Mouse (Mus musculus) thymus, postnatal 4 days (tissue): Measurements from ENCODE around the gene Wbp2nl.
"Not testable (repeated sequence)": the region's sequence is repeated elsewhere in the genome, so short reads cannot be mapped to it uniquely, and the experiment has no call there.

Experiments
- DNase-seq: peaks from one replicate; pipeline ENCODE4 v3.0.0; 2021

The Wbp2nl gene

GRCm38 (mm10) chr15:82350349-82350748, 51.6 kb downstream of the Wbp2nl start:
- DNase-seq, result no peak

DNA sequence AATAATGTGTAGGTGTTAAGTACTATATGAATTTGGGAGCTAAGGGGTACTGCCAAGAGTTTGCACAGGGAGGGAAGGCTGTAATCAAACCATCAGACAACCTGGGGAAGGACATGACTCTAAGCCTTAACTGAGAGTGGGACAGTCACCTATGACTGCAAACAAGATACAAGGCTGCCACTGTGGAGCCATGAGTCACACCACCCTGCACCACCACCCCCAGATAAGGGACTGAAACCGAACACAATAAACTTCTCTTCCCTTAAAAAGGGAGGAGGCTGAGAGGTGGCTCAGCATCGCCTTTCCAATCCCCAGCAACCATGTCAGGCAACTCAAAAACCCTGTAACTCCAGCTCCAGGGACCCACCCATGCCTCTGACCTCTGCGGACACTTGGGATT, 52.7 kb downstream of the Wbp2nl start:
- no peak for DNase-seq

DNA sequence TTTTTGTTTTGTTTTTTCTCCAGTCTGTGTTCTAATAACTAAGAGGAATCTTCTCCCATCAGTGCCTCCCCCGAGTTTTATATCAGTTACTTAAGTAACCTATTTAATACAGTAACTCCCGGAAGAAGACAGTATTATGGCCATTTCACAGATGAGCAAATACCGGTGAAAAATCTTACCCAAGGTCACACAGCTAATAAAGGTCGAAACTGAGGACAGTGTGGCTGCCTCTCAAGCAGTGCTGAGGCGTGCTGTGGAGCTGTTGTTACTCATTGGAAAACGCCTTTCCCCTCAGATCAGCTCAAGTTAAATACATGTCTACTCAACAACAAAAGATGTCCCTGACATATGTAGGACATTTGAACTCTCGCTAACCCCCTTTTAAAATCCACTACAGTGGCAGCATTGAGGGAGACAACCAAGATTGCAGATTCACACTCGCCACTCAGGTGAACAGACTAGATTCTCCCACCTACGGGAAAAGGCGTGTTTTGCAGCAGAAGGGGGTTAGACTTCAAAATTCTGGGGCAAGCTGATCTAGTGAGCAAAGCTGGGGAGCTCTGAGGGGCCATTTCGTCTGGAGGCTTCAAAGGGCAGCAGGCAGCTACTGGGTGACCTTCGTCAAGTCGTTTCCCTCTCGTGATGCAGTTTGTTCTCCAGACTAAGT, 54.5 kb downstream of the Wbp2nl start:
- DNase-seq, result peak; percentile 36

- DNase-seq, result no peak
Measured at GRCm38 (mm10) chr15:82353745-82354113, 55.0 kb downstream of the Wbp2nl start.

- peak; percentile 99 for DNase-seq
Measured at GRCm38 (mm10) chr15:82354126-82354945, 55.6 kb downstream of the Wbp2nl start, which contains the start of gene Ndufa6. TSS of gene Ndufa6 (minus strand) at chr15:82354322.

- DNase-seq, result no peak
Measured at GRCm38 (mm10) chr15:82358431-82359260, 59.9 kb downstream of the Wbp2nl start.

DNA sequence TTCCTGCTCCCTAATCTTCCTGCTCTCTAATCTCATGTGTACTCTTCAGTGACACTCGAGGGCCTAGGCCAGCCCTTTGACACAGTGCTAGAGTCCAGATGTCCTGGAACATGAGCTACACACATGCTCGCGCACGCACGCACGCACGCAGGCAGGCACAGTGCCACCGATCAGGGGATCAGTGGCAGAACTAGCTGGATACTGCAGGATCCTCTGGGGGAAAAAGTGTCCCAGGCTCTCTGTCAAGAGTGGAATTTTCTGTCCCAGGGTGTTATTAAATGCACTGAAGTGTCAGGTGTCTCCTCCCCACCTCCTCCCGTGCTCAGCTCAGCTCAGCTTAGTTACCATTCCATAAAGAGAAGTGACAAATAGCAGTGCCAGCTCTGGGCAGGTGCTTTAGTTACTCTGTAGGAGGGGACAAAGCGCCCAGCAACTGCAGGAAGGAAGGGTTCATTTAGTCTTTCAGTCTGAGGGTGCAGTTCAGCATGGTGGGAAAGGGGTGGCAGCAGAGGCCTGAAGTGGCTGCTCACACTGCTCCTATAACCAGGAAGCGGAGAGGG, 62.8 kb downstream of the Wbp2nl start:
- DNase-seq, result peak; percentile 50

DNA sequence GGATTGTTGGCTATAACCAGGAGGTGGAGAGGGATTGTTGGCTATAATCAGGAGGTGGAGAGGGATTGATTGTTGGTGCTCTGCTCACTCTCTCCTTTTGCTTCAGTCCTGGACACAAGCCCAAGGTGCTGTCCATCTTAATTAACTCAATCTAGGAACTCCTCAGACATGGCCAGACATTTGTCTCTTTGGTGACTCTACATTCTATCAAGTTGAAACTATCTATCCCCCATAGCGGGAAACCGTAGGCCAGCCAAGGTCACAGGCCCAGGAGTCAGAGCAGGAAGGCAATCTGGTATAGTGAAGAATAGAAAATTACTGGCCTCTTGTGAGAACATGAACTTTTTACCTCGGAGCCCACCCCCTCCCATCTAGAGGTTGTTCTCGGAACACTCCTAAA, 63.5 kb downstream of the Wbp2nl start:
- DNase-seq, result no peak

DNA sequence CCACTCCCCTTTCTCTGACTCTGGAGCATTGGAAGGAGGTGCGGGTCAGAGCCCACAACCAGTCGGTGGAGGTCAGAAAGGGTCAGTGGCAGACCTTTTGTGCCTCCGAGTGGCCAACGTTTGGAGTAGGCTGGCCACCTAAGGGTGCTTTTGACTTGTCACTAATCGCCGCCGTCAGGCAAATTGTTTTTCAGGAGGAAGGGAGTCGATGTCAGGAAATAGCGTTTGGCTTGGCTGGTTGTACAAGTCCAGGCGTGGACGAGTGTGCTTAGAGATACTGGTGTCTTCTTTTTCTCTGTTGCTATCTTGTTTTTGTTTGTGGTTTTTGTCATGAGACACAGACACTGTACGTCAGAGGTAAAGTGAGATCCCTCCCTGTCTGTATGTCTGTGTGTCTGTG, 65.0 kb downstream of the Wbp2nl start:
- not testable (repeated sequence) for DNase-seq
